Comparison of ENCODE assay signal across 8 mouse cellular contexts in the genomic region with DNA sequence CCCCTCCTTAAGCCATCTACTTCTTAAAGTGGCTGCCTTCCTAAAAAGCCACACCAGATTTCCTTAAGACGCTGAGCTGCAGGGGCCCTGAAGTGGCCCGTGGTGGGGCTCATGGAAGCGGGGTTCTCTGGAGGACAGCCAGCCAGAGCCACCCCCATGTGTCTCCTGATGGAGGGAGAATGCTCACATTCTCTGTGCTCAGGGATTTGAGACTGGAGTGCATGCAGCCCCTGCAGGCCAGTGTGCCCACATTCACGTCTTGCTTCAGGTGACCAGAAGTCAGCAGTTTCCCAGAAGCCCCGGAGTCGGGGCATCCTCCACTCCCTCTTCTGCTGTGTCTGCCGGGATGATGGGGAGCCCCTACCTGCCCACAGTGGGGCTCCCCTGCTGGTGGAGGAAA. TPM values are rescaled to one million over a fixed set of nuclear protein-coding genes. Genes with fewer than 3 reads are reported as not detected.
DNase-seq lines count a peak whose midpoint lies in the region; ATAC-seq and TF ChIP-seq lines count a peak whose summit lies in the region.

No protein-coding gene starts in this region.

- ATAC-seq in liver, postnatal 0 days: no peak
- ATAC-seq in erythroid progenitor cell, adult 5-6 weeks (replicated peaks; ENCODE audit: low FRiP score, poor library complexity, severe bottlenecking): no peak

- no peaks in the 10 kb centered on the region; the same call in 1 of the 2 replicates for H3K27me3 ChIP-seq in heart, adult 2 months (ENCODE audit: control insufficient read depth, insufficient read depth, low read length)
- H3K27me3 ChIP-seq in liver, postnatal 0 days (ENCODE audit: insufficient read depth, low read length): no peaks in the 10 kb centered on the region

- in situ Hi-C loops in ES-E14 (cut with MboI; ENCODE audit: low sequenced_read_pairs in 2 of 2, unreplicated experiment in 2 of 2): no loop called here

- peaks cover 7% of the 10 kb centered on the region; the same call in 1 of the 2 replicates for H3K79me2 ChIP-seq in heart, adult 2 months (replicated peaks; ENCODE audit: control insufficient read depth, insufficient read depth, low read length)

- no peaks in the 10 kb centered on the region for H3K9me3 ChIP-seq in ES-E14 (ENCODE audit: control insufficient read depth, insufficient read depth, low read depth, low read length)
- H3K9me3 ChIP-seq in liver, postnatal 0 days (ENCODE audit: low read length): no peaks in the 10 kb centered on the region

- no peaks in the 10 kb centered on the region for H3K36me3 ChIP-seq in heart, adult 2 months (ENCODE audit: control insufficient read depth, insufficient read depth, low read length)
- peaks cover 14% of the 10 kb centered on the region; the same call in 1 of the 2 replicates for H3K36me3 ChIP-seq in ES-E14 (ENCODE audit: control insufficient read depth, insufficient read depth, low read length, poor library complexity, severe bottlenecking)
- peaks cover 21% of the 10 kb centered on the region for H3K36me3 ChIP-seq in liver, postnatal 0 days (replicated peaks; ENCODE audit: insufficient read depth, low read length)

- peak overlapping the region; percentile 99 for H3K27ac ChIP-seq in heart, adult 2 months
- no peak overlapping the region for H3K27ac ChIP-seq in ES-E14 (ENCODE audit: insufficient read depth, low read depth, low read length, poor library complexity, severe bottlenecking)
- peak overlapping the region; percentile 100 for H3K27ac ChIP-seq in liver, postnatal 0 days (ENCODE audit: low read depth)

- intact Hi-C loops in heart, adult 2 months (cut with DNase I): loop anchor here (2.0 to 10.0 kb wide), 2 partner anchors 156 to 192 kb away; a partner anchor contains a TSS
- intact Hi-C loops in heart, postnatal 36 days (cut with DNase I): loop anchor here (10.0 kb wide), 2 partner anchors 192 to 478 kb away; a partner anchor contains a TSS
- intact Hi-C loops in gastrocnemius, postnatal 36 days (cut with DNase I): no loop called here

- DNase-seq in heart, adult 2 months: no peak
- no peak for DNase-seq in heart, postnatal 36 days
- DNase-seq in ES-E14 (ENCODE audit: low read depth, low spot score): no peak
- peak; percentile 23 for DNase-seq in heart, postnatal 4 days
- no peak for DNase-seq in liver, postnatal 0 days
- no peak for DNase-seq in gastrocnemius, postnatal 36 days
- DNase-seq in urinary bladder, postnatal 14 days (ENCODE audit: low spot score): no peak

- peak overlapping the region; percentile 94 for H3K4me3 ChIP-seq in heart, adult 2 months
- peak overlapping the region in 1 of 2 experiments; percentile 26; a peak in 1 of 4 replicates for H3K4me3 ChIP-seq in ES-E14 (ENCODE audit: insufficient read depth in 1 of 2, low read depth in 1 of 2, low read length in 2 of 2, poor library complexity in 1 of 2, severe bottlenecking in 1 of 2)
- H3K4me3 ChIP-seq in liver, postnatal 0 days (ENCODE audit: low read depth, low read length): peak overlapping the region; percentile 97

- peak overlapping the region; percentile 92 for H3K9ac ChIP-seq in heart, adult 2 months (ENCODE audit: low read depth, low read length)
- peak overlapping the region; percentile 21; the same call in 1 of the 2 replicates for H3K9ac ChIP-seq in ES-E14 (ENCODE audit: insufficient read depth, low read depth, low read length, poor library complexity, severe bottlenecking)
- peak overlapping the region; percentile 100 for H3K9ac ChIP-seq in liver, postnatal 0 days (replicated peaks)

- TF ChIP-seq CTCF in heart, adult 2 months (IDR thresholded peaks at IDR 0.05): peak; percentile 8; the same call in 1 of the 2 replicates
- TF ChIP-seq CTCF in liver, postnatal 0 days (IDR thresholded peaks at IDR 0.05; ENCODE audit: low read depth): no peak

- WGBS in heart, adult 2 months: 35% methylated on average over 7 of the region's 7 CpGs
- 37% methylated on average over 7 of the region's 7 CpGs for WGBS in liver, postnatal 0 days (ENCODE audit: insufficient replicate concordance)

- TF ChIP-seq POLR2A in heart, adult 2 months (IDR thresholded peaks at IDR 0.05; ENCODE audit: insufficient read depth, low read depth, low read length): no peak

- H3K4me2 ChIP-seq in liver, postnatal 0 days (ENCODE audit: low read depth, low read length): peak overlapping the region; percentile 93

- peaks cover 6% of the 10 kb centered on the region; the same call in 1 of the 2 replicates for H3K4me1 ChIP-seq in heart, adult 2 months (ENCODE audit: control insufficient read depth, insufficient read depth, low read length)
- H3K4me1 ChIP-seq in ES-E14 (ENCODE audit: control insufficient read depth in 2 of 2, insufficient read depth in 2 of 2, low read length in 2 of 2, poor library complexity in 1 of 2): peaks cover 0 to 20% of the 10 kb centered on the region in 2 experiments; a peak in 2 of 4 replicates
- H3K4me1 ChIP-seq in liver, postnatal 0 days (ENCODE audit: insufficient read depth): peaks cover 49% of the 10 kb centered on the region

- TF ChIP-seq EP300 in heart, adult 2 months (IDR thresholded peaks at IDR 0.05; ENCODE audit: insufficient read depth, low read depth, low read length): no peak
- no peak for TF ChIP-seq EP300 in liver, postnatal 0 days (IDR thresholded peaks at IDR 0.05; ENCODE audit: low read depth)

TF ChIP-seq in ES-E14, 5 proteins besides CTCF, POLR2A, EP300 and RAD21:
- TF ChIP-seq ZNF384 (IDR thresholded peaks at IDR 0.05; ENCODE audit: low read depth, low read length) (no peak), MAFK (IDR thresholded peaks at IDR 0.05; ENCODE audit: insufficient read depth, low read depth, low read length) (no peak), CHD2 (IDR thresholded peaks at IDR 0.05; ENCODE audit: low read depth, low read length) (no peak), HCFC1 (IDR thresholded peaks at IDR 0.05; ENCODE audit: borderline replicate concordance, insufficient read depth, low read length) (no peak), ZC3H11A (IDR thresholded peaks at IDR 0.05; ENCODE audit: borderline replicate concordance, low read depth, low read length) (no peak)

RNA-seq across cellular contexts. Expression of a gene that starts 1.7 kb away (rescaled TPM):
- total RNA-seq in heart, adult 2 months (2021): 100 to 1,000 TPM; 122 to 137 TPM
- 122 and 127 TPM in 2 replicates for polyA plus RNA-seq in heart, adult 2 months (2012; rRNA removed)
- total RNA-seq in heart, postnatal 36 days (2021): 100 to 1,000 TPM; 127 to 133 TPM
- total RNA-seq in ES-E14 (2012; rRNA removed): 17.3 and 17.9 TPM in 2 replicates
- total RNA-seq in heart, postnatal 4 days (2021): 100 to 1,000 TPM; 121 to 126 TPM
- polyA plus RNA-seq in liver, postnatal 0 days (2015; fragmentation: Nextera tagmentation; extraction: Ambion mirVana): 40.0 and 40.4 TPM in 2 replicates
- total RNA-seq in erythroid progenitor cell, adult 5-6 weeks (2015; ENCODE audit: low replicate concordance): 64.5 and 65.0 TPM in 2 replicates
- total RNA-seq in erythroid progenitor cell, adult 5-6 weeks (2017; ENCODE audit: low replicate concordance): 18.5 and 26.8 TPM in 2 replicates
- total RNA-seq in gastrocnemius, postnatal 36 days (2021): 10 to 100 TPM; 82.2 to 97.4 TPM

RNA-seq across cellular contexts. Expression of a gene that starts 16.2 kb away (rescaled TPM):
- total RNA-seq in heart, adult 2 months (2021): under 1 TPM; 0.80 to 0.97 TPM
- 0.27 and 0.29 TPM in 2 replicates for polyA plus RNA-seq in heart, adult 2 months (2012; rRNA removed)
- total RNA-seq in heart, postnatal 36 days (2021): 1 to 10 TPM in 1 of 2 experiments, under 1 TPM in 1; 0.86 to 1.3 TPM
- 1.2 and 1.4 TPM in 2 replicates for total RNA-seq in ES-E14 (2012; rRNA removed)
- 1 to 10 TPM; 1.4 to 2.1 TPM for total RNA-seq in heart, postnatal 4 days (2021)
- 0.13 and 0.19 TPM in 2 replicates for polyA plus RNA-seq in liver, postnatal 0 days (2015; fragmentation: Nextera tagmentation; extraction: Ambion mirVana)
- not detected in 2 replicates for total RNA-seq in erythroid progenitor cell, adult 5-6 weeks (2015; ENCODE audit: low replicate concordance)
- total RNA-seq in erythroid progenitor cell, adult 5-6 weeks (2017; ENCODE audit: low replicate concordance): 0.64 TPM in 1 of 2 replicates, not detected in the other
- not detected for total RNA-seq in gastrocnemius, postnatal 36 days (2021)

RNA-seq across cellular contexts. Expression of a gene that starts 18.0 kb away (rescaled TPM):
- total RNA-seq in heart, adult 2 months (2021): 1 to 10 TPM; 5.2 to 5.8 TPM
- polyA plus RNA-seq in heart, adult 2 months (2012; rRNA removed): 12.3 and 13.0 TPM in 2 replicates
- total RNA-seq in heart, postnatal 36 days (2021): 1 to 10 TPM; 4.7 to 5.5 TPM
- total RNA-seq in ES-E14 (2012; rRNA removed): 19.9 and 44.4 TPM in 2 replicates
- 1 to 10 TPM; 1.7 to 3.4 TPM for total RNA-seq in heart, postnatal 4 days (2021)
- 12.8 and 15.1 TPM in 2 replicates for polyA plus RNA-seq in liver, postnatal 0 days (2015; fragmentation: Nextera tagmentation; extraction: Ambion mirVana)
- 7.5 and 9.0 TPM in 2 replicates for total RNA-seq in erythroid progenitor cell, adult 5-6 weeks (2015; ENCODE audit: low replicate concordance)
- 12.5 and 19.4 TPM in 2 replicates for total RNA-seq in erythroid progenitor cell, adult 5-6 weeks (2017; ENCODE audit: low replicate concordance)
- total RNA-seq in gastrocnemius, postnatal 36 days (2021): 1 to 10 TPM; 3.0 to 3.9 TPM

RNA-seq across cellular contexts. Expression of a gene that starts 31.1 kb away (rescaled TPM):
- under 1 TPM; 0.29 to 0.34 TPM for total RNA-seq in heart, adult 2 months (2021)
- polyA plus RNA-seq in heart, adult 2 months (2012; rRNA removed): 1.1 and 2.3 TPM in 2 replicates
- under 1 TPM; 0.19 to 0.41 TPM for total RNA-seq in heart, postnatal 36 days (2021)
- total RNA-seq in ES-E14 (2012; rRNA removed): 7.3 and 9.1 TPM in 2 replicates
- under 1 TPM; 0.32 to 0.33 TPM for total RNA-seq in heart, postnatal 4 days (2021)
- polyA plus RNA-seq in liver, postnatal 0 days (2015; fragmentation: Nextera tagmentation; extraction: Ambion mirVana): 0.11 TPM in 1 of 2 replicates, not detected in the other
- total RNA-seq in erythroid progenitor cell, adult 5-6 weeks (2015; ENCODE audit: low replicate concordance): not detected in 2 replicates
- not detected in 2 replicates for total RNA-seq in erythroid progenitor cell, adult 5-6 weeks (2017; ENCODE audit: low replicate concordance)
- under 1 TPM in 1 of 2 experiments, not detected in 1; 0.12 TPM for total RNA-seq in gastrocnemius, postnatal 36 days (2021)

Comparison
In these comparisons a context has a peak if more than half of its experiments do, and no peak if none do; other contexts are left out.
1. H3K9ac ChIP-seq: peak in every context shown above with its lines; median percentile 100 in liver, postnatal 0 days; 92 in heart, adult 2 months; 21 in ES-E14.